Mouse (Mus musculus): ENCODE results near the gene Msh2. TPM values are rescaled to one million over a fixed set of nuclear protein-coding genes. Genes with fewer than 3 reads are reported as not detected.
A peak's percentile ranks its signal among the peaks of the same experiment; 100 is the strongest.

The Msh2 gene
- polyA plus RNA-seq, 1 experiment from 2014 or later: 31.8 TPM

DNA sequence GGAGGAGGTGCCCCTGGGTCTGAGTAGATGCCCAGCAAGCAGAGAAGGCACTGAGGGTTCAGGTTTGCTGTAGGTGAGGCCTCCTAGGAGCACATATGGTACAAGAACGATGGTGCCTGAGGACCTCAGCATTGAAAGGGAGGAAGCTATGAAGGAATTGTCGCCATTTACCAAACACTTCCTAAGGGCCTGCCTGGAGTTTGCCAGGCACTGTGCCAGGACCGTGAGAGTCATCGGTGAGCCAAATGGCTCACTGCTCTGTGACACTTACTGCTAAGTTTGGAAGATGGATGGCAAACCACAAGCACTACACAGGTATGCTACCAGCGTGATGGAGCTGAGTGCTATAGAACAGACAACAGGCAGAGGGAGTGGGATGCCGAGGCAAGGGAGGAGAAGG is 94.8 kb downstream of the Msh2 start:
- H3K36me3 ChIP-seq: no peaks in the 10 kb centered on the region
- H3K27ac ChIP-seq: no peak overlapping the region
- H3K27me3 ChIP-seq: no peaks in the 10 kb centered on the region
- H3K4me2 ChIP-seq: no peak overlapping the region
- H3K4me3 ChIP-seq: no peak overlapping the region
- H3K9me3 ChIP-seq (replicated peaks): no peaks in the 10 kb centered on the region
- WGBS: 74% methylated on average over 6 of the region's 6 CpGs
- no peak for ATAC-seq (replicated peaks; ENCODE audit: insufficient number of reproducible peaks, insufficient read depth, low FRiP score, low read depth)
- H3K9ac ChIP-seq: no peak overlapping the region
- H3K4me1 ChIP-seq (replicated peaks): no peaks in the 10 kb centered on the region

DNA sequence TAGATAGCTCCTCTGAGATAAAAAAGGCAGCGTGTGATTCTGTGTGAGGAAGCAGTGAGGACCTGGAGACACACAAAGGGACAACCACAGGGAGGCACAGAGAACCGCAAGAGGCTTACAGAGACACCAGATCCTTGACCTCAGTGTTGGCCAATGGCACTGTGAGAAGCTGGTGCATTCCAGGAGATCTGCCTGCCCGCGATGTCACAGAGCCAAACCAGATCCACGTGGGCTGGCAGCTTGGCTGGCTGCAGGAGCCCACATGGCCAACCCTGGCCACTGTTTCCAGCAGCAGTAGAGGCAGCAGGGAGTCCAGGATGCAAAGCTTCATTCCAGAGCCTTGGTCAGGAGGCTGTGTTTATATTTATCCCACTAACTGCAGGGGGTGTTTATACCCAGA is 98.6 kb downstream of the Msh2 start:
- no peak overlapping the region for H3K4me3 ChIP-seq
- H3K4me1 ChIP-seq (replicated peaks): no peaks in the 10 kb centered on the region
- 39% methylated on average over 5 of the region's 5 CpGs for WGBS
- H3K9me3 ChIP-seq (replicated peaks): no peaks in the 10 kb centered on the region
- no peaks in the 10 kb centered on the region for H3K36me3 ChIP-seq
- H3K9ac ChIP-seq: no peak overlapping the region
- H3K4me2 ChIP-seq: no peak overlapping the region
- no peak overlapping the region for H3K27ac ChIP-seq
- ATAC-seq (replicated peaks; ENCODE audit: insufficient number of reproducible peaks, insufficient read depth, low FRiP score, low read depth): no peak
- no peaks in the 10 kb centered on the region for H3K27me3 ChIP-seq

DNA sequence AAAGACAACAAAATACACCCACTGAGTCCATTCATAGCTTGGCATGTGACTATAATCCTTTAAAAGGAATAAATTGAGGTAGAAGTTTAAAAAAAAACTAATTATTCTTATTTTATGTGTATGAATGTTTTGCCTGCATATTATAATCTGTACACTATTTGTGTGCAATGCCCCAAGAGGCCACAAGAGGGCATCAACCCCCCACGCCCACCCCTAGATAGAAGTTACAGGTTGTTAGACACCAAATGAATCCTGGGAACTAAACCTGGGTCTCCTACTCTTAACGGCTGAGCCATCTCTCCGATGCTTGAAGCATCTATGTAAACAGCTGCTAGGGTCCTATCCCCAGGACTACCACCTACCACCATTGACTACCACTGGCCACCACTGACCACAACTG is 101.0 kb downstream of the Msh2 start:
- Histone ChIP-seq H3K9ac (no peak overlapping the region), H3K27me3 (no peaks in the 10 kb centered on the region), H3K27ac (no peak overlapping the region), H3K4me2 (no peak overlapping the region), H3K36me3 (no peaks in the 10 kb centered on the region), H3K9me3 (replicated peaks) (no peaks in the 10 kb centered on the region), H3K4me3 (no peak overlapping the region), H3K4me1 (replicated peaks) (no peaks in the 10 kb centered on the region)
- 0 out of 2 replicates have a peak, but pooled peaks have one; percentile 10 for ATAC-seq (replicated peaks; ENCODE audit: insufficient number of reproducible peaks, insufficient read depth, low FRiP score, low read depth)
- WGBS: 72% methylated on average over 3 of the region's 3 CpGs

Other genes with a start within 250 kb of the Msh2 start
- gene Stpg4, start 244.6 kb upstream of the Msh2 start, polyA plus RNA-seq (2015; fragmentation: Nextera tagmentation; extraction: Ambion mirVana): 0.23 TPM in 1 of 2 replicates, not detected in the other
- 543 and 549 TPM in 2 replicates for gene Calm2, start 225.4 kb upstream of the Msh2 start, polyA plus RNA-seq (2015; fragmentation: Nextera tagmentation; extraction: Ambion mirVana)
- 8.7 and 43.0 TPM in 2 replicates for gene Epcam, start 36.4 kb upstream of the Msh2 start, polyA plus RNA-seq (2015; fragmentation: Nextera tagmentation; extraction: Ambion mirVana)
- 0.11 TPM in 1 of 2 replicates, not detected in the other for gene Kcnk12, start 125.7 kb downstream of the Msh2 start, polyA plus RNA-seq (2015; fragmentation: Nextera tagmentation; extraction: Ambion mirVana)
- not detected in 2 replicates for gene Rpl36-ps4, start 248.6 kb downstream of the Msh2 start, polyA plus RNA-seq (2015; fragmentation: Nextera tagmentation; extraction: Ambion mirVana)

All from heart, embryonic 15.5 days (tissue).